Mouse (Mus musculus): ENCODE results near the gene Psen2. TPM values are rescaled to one million over a fixed set of nuclear protein-coding genes. Genes with fewer than 3 reads are reported as not detected.

Psen2 gene
- polyA plus RNA-seq, 1 experiment from 2014 or later, result 12.3 TPM

DNA sequence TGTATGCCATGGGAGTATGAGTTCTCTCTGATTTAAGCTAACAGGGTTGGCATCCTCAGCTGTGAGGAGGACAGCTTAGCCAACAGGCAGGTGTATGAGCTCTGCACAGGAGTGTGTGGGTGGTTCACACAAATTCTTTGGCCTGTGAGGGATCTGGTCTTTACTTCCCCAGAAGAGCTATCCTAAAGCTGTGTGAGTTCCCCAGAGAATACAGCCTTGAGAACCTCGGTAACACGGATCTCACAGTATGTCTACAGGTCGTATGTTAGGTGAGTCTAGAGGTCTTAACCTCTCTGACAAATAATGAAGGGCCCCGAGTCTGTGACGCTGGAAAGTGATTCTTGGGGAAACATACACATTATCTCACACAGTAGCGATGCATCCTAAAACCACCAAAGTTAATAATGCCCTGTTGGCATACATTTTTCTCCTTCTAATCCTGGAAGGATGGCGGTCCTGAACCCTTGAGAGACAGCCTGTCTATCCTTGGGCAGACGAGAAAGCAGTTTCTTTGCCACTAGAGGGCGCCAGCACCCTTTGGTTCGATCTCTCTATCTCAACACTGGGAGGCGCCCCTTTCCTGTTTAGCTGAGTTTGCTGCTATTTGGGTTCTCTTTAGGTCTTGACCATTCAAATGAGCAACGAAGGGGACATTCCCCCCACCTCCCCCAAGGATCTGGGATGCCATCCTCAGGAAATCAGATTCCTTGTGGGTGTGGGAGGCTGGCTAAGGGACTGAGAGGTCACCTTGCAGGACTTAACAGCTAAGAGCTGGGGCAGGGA lies 5.2 kb upstream of the Psen2 start:
- 0 out of 2 replicates have a peak, but pooled peaks cover 2% of the 10 kb centered on the region for H3K4me1 ChIP-seq (replicated peaks; ENCODE audit: control insufficient read depth, insufficient read depth, low read length)
- TF ChIP-seq CTCF (IDR thresholded peaks at IDR 0.05; ENCODE audit: low read depth), result peak; percentile 100
- WGBS, result 16% methylated on average over 12 of the region's 12 CpGs
- ATAC-seq, result peak; percentile 67
- H3K27me3 ChIP-seq (replicated peaks; ENCODE audit: control insufficient read depth, insufficient read depth, low read length), result no peaks in the 10 kb centered on the region
- H3K36me3 ChIP-seq (ENCODE audit: control insufficient read depth, insufficient read depth), result no peaks in the 10 kb centered on the region
- no peak overlapping the region for H3K27ac ChIP-seq (ENCODE audit: low read depth, low read length)
- H3K9me3 ChIP-seq (ENCODE audit: control insufficient read depth), result no peaks in the 10 kb centered on the region
- H3K9ac ChIP-seq (ENCODE audit: low read depth, low read length), result 0 out of 2 replicates have a peak overlapping the region, but pooled peaks have one; percentile 13
- no peak overlapping the region for H3K4me3 ChIP-seq (ENCODE audit: low read depth, low read length)
- no peak overlapping the region for H3K4me2 ChIP-seq (replicated peaks; ENCODE audit: low read depth)

DNA sequence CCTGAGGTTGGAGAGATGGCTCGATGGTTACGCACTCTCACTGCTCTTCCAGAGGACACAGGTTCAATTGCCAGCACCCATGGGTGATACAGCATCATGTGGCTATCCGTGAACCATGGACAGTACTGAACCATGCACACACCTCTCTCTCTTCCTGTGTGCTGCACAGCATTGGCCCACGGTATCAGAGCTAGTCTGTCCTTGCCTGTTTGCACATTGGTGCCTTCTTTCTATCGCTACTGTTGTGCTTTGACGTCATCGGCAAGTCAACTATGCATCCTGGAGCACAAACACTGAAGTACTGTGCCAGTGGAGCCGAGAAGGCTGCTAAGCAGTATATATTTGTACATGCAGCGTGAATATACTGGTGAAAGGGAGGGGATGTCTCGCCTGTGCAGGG lies 3.9 kb upstream of the Psen2 start:
- Histone ChIP-seq H3K4me2 (replicated peaks; ENCODE audit: low read depth) (no peak overlapping the region), H3K27ac (ENCODE audit: low read depth, low read length) (no peak overlapping the region), H3K9me3 (ENCODE audit: control insufficient read depth) (no peaks in the 10 kb centered on the region), H3K27me3 (replicated peaks; ENCODE audit: control insufficient read depth, insufficient read depth, low read length) (no peaks in the 10 kb centered on the region), H3K4me3 (ENCODE audit: low read depth, low read length) (no peak overlapping the region), H3K4me1 (replicated peaks; ENCODE audit: control insufficient read depth, insufficient read depth, low read length) (0 out of 2 replicates have a peak, but pooled peaks cover 2% of the 10 kb centered on the region), H3K9ac (ENCODE audit: low read depth, low read length) (no peak overlapping the region), H3K36me3 (ENCODE audit: control insufficient read depth, insufficient read depth) (no peaks in the 10 kb centered on the region)
- no peak for ATAC-seq
- TF ChIP-seq CTCF (IDR thresholded peaks at IDR 0.05; ENCODE audit: low read depth), result no peak
- 66% methylated on average over 10 of the region's 10 CpGs for WGBS

DNA sequence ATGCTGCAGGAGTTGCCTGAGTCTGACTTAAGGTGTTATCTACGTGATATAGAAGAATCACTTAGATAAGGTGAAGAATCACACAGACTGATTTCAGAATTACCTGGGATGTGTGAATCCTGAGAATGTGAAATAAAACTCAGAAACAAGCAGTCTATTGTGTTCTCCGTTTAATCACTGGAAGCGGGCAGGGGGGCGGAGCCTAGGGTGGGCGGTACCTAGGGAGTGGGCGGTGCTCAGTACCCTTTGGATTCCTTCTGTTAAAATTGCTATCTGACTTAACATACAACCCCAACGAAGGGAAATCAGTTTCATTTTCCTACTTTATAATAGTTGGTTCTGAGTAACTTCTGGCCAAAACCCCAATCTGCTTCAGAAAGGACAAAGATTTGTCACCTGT lies 2.2 kb upstream of the Psen2 start:
- peak overlapping the region; percentile 21 for H3K4me3 ChIP-seq (ENCODE audit: low read depth, low read length)
- H3K27ac ChIP-seq (ENCODE audit: low read depth, low read length), result no peak overlapping the region
- no peak for TF ChIP-seq CTCF (IDR thresholded peaks at IDR 0.05; ENCODE audit: low read depth)
- no peaks in the 10 kb centered on the region for H3K36me3 ChIP-seq (ENCODE audit: control insufficient read depth, insufficient read depth)
- no peaks in the 10 kb centered on the region for H3K27me3 ChIP-seq (replicated peaks; ENCODE audit: control insufficient read depth, insufficient read depth, low read length)
- WGBS, result 9% methylated on average over 7 of the region's 7 CpGs
- 0 out of 2 replicates have a peak, but pooled peaks cover 2% of the 10 kb centered on the region for H3K4me1 ChIP-seq (replicated peaks; ENCODE audit: control insufficient read depth, insufficient read depth, low read length)
- peak overlapping the region; percentile 58 for H3K4me2 ChIP-seq (replicated peaks; ENCODE audit: low read depth)
- peak; percentile 48; the same call in 1 of the 2 replicates for ATAC-seq
- no peaks in the 10 kb centered on the region for H3K9me3 ChIP-seq (ENCODE audit: control insufficient read depth)
- no peak overlapping the region for H3K9ac ChIP-seq (ENCODE audit: low read depth, low read length)

DNA sequence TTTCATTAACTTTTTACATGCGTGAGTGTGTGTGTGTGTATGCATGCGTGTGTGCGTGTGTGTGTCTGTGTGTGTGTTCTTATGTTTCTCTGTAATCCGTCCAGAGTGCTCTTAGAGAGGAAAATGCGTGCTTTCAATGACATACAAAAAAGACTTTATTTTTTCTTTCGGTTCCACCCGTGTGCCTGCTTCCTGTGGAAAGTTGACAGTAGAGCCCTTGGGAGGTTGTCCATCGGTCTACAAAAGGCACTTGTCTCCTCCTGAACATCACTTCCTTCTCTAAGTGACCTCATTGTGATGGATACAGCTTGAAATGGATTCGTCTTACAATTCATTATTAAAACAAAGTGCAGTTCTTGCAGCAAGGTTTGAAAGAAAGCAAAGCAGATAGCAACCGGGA lies 1.6 kb upstream of the Psen2 start:
- Histone ChIP-seq H3K9ac (ENCODE audit: low read depth, low read length) (no peak overlapping the region), H3K27ac (ENCODE audit: low read depth, low read length) (no peak overlapping the region), H3K4me3 (ENCODE audit: low read depth, low read length) (peak overlapping the region; percentile 21; the same call in 1 of the 2 replicates), H3K4me2 (replicated peaks; ENCODE audit: low read depth) (peak overlapping the region; percentile 58), H3K36me3 (ENCODE audit: control insufficient read depth, insufficient read depth) (no peaks in the 10 kb centered on the region), H3K27me3 (replicated peaks; ENCODE audit: control insufficient read depth, insufficient read depth, low read length) (no peaks in the 10 kb centered on the region), H3K9me3 (ENCODE audit: control insufficient read depth) (no peaks in the 10 kb centered on the region), H3K4me1 (replicated peaks; ENCODE audit: control insufficient read depth, insufficient read depth, low read length) (0 out of 2 replicates have a peak, but pooled peaks cover 2% of the 10 kb centered on the region)
- TF ChIP-seq CTCF (IDR thresholded peaks at IDR 0.05; ENCODE audit: low read depth), result no peak
- 52% methylated on average over 10 of the region's 10 CpGs for WGBS
- no peak for ATAC-seq

DNA sequence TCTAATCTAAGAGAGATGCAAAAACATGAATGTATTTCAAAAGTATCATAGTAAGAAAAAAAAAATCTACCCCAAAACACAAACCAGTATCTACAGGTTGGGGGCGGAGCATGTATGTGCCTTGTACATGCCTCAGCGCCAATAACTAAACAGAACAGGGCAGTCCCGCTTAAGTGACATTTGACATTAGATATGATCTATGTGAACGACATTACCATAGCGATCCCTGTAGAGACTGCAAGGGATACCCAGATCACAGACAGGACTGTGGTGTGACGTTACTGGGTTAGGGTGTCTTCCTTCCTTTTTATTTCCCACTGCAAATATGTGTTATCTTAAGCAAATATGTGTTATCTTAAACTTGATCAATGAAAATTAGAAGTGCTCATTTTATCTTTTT lies 1.2 kb upstream of the Psen2 start:
- Histone ChIP-seq H3K27ac (ENCODE audit: low read depth, low read length) (no peak overlapping the region), H3K4me3 (ENCODE audit: low read depth, low read length) (no peak overlapping the region), H3K4me1 (replicated peaks; ENCODE audit: control insufficient read depth, insufficient read depth, low read length) (0 out of 2 replicates have a peak, but pooled peaks cover 2% of the 10 kb centered on the region), H3K9me3 (ENCODE audit: control insufficient read depth) (no peaks in the 10 kb centered on the region), H3K4me2 (replicated peaks; ENCODE audit: low read depth) (no peak overlapping the region), H3K27me3 (replicated peaks; ENCODE audit: control insufficient read depth, insufficient read depth, low read length) (no peaks in the 10 kb centered on the region), H3K36me3 (ENCODE audit: control insufficient read depth, insufficient read depth) (no peaks in the 10 kb centered on the region), H3K9ac (ENCODE audit: low read depth, low read length) (no peak overlapping the region)
- WGBS, result 60% methylated on average over 6 of the region's 6 CpGs
- ATAC-seq, result no peak
- no peak for TF ChIP-seq CTCF (IDR thresholded peaks at IDR 0.05; ENCODE audit: low read depth)

DNA sequence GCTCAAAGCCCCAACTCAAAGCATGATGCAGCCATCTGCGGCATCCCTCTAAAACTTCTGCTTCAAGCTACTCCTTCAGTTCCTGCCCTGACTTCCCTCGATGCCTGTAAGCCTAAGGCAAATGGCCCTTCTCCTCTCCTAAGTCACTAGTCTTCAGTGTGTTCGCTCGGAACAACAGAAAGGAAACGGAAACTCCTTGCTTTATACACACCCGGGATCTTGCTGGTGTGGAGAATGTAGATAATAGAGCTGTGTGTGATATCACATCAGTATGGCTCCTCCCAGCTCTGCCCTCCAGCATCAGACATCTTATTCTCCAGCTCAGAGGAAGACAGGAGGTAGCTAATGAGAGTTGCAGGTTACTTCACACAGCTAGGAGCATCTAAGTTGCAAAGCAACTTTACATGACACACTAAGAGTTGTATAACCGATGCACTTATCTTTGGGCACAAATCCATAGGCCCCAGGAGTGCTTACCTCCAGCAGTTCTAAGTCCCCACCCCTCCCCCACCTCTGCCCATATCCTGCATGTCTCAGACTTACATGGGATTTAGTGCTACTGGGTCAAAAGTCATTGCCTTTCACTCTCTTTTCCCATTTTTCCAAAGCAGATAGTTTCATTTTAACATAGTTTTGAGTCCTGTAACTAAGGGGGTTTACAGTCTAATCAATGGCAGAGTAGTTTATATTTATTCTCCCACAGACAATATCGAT lies 1.2 kb downstream of the Psen2 start:
- ATAC-seq, result no peak
- H3K9ac ChIP-seq (ENCODE audit: low read depth, low read length), result no peak overlapping the region
- TF ChIP-seq CTCF (IDR thresholded peaks at IDR 0.05; ENCODE audit: low read depth), result no peak
- H3K4me3 ChIP-seq (ENCODE audit: low read depth, low read length), result no peak overlapping the region
- no peaks in the 10 kb centered on the region for H3K9me3 ChIP-seq (ENCODE audit: control insufficient read depth)
- H3K27me3 ChIP-seq (replicated peaks; ENCODE audit: control insufficient read depth, insufficient read depth, low read length), result no peaks in the 10 kb centered on the region
- H3K4me1 ChIP-seq (replicated peaks; ENCODE audit: control insufficient read depth, insufficient read depth, low read length), result no peaks in the 10 kb centered on the region
- H3K36me3 ChIP-seq (ENCODE audit: control insufficient read depth, insufficient read depth), result no peaks in the 10 kb centered on the region
- no peak overlapping the region for H3K27ac ChIP-seq (ENCODE audit: low read depth, low read length)
- no peak overlapping the region for H3K4me2 ChIP-seq (replicated peaks; ENCODE audit: low read depth)
- 67% methylated on average over 8 of the region's 8 CpGs for WGBS

Measured in intestine, postnatal 0 days (tissue).